Mouse (Mus musculus) frontal cortex, adult 2 months (tissue): ENCODE results near the gene Kcna5. TPM values are rescaled to one million over a fixed set of nuclear protein-coding genes. Genes with fewer than 3 reads are reported as not detected.
A peak's percentile ranks its signal among the peaks of the same experiment; 100 is the strongest.

Experiments used
- DNase-seq, 2 experiments: peaks; one replicate each; pipeline ENCODE4 v3.0.0; 2022; ENCODE audit warnings: low spot score in 1 of 2; ENCODE audit errors: extremely low spot score in 1 of 2
- polyA plus RNA-seq: library from polyadenylated mRNA; depleted of rRNA; stranded (reverse); fragments of >200 nt; gene quantifications from 2 replicates; pipeline ENCODE4 v1.2.3, GENCODE M21; 2012

The Kcna5 gene
- polyA plus RNA-seq, 1 experiment, result 6.3 TPM

GRCm38 (mm10) chr6:126537512-126537911 lies 2.3 kb upstream of the Kcna5 start:
- no peak for DNase-seq

GRCm38 (mm10) chr6:126536926-126537325 lies 1.7 kb upstream of the Kcna5 start:
- no peak for DNase-seq

GRCm38 (mm10) chr6:126535911-126536270 lies 679 bp upstream of the Kcna5 start:
- DNase-seq, result no peak

GRCm38 (mm10) chr6:126534531-126535207 lies 543 bp downstream of the Kcna5 start:
- DNase-seq, result no peak

- DNase-seq, result no peak
Observed at GRCm38 (mm10) chr6:126531306-126531705, 3.9 kb downstream of the Kcna5 start.

- no peak for DNase-seq
Observed at GRCm38 (mm10) chr6:126530019-126530418, 5.2 kb downstream of the Kcna5 start.

GRCm38 (mm10) chr6:126514720-126515119 lies 20.5 kb downstream of the Kcna5 start:
- DNase-seq, result peak; percentile 25 to 72

GRCm38 (mm10) chr6:126513714-126514248 lies 21.4 kb downstream of the Kcna5 start:
- DNase-seq, result no peak

GRCm38 (mm10) chr6:126513154-126513553 lies 22.1 kb downstream of the Kcna5 start:
- DNase-seq, result peak in 1 of 2 experiments; percentile 37

- DNase-seq, result no peak
Observed at GRCm38 (mm10) chr6:126508671-126509070, 26.5 kb downstream of the Kcna5 start.

- no peak for DNase-seq
Observed at GRCm38 (mm10) chr6:126503920-126504319, 31.3 kb downstream of the Kcna5 start.

GRCm38 (mm10) chr6:126502691-126503301 lies 32.4 kb downstream of the Kcna5 start:
- DNase-seq, result no peak

GRCm38 (mm10) chr6:126500985-126501384 lies 34.2 kb downstream of the Kcna5 start:
- DNase-seq, result no peak

GRCm38 (mm10) chr6:126500088-126500487 lies 35.1 kb downstream of the Kcna5 start:
- peak; percentile 34 to 94 for DNase-seq

- DNase-seq, result peak; percentile 31 to 79
Observed at GRCm38 (mm10) chr6:126497878-126498277, 37.3 kb downstream of the Kcna5 start.

GRCm38 (mm10) chr6:126497173-126497839 lies 37.9 kb downstream of the Kcna5 start:
- DNase-seq, result peak in 1 of 2 experiments; percentile 32

GRCm38 (mm10) chr6:126487136-126487535 lies 48.1 kb downstream of the Kcna5 start:
- no peak for DNase-seq

GRCm38 (mm10) chr6:126484887-126485286 lies 50.3 kb downstream of the Kcna5 start:
- no peak for DNase-seq

GRCm38 (mm10) chr6:126483264-126483867 lies 51.8 kb downstream of the Kcna5 start:
- DNase-seq, result no peak
